Mouse (Mus musculus): ENCODE data around the gene Lrfn4.

- no peak for TF ChIP-seq CTCF (IDR thresholded peaks at IDR 0.05; ENCODE audit: control insufficient read depth, insufficient read depth, low read length)
- TF ChIP-seq POLR2A (IDR thresholded peaks at IDR 0.05; ENCODE audit: borderline replicate concordance, control insufficient read depth, low read depth, low read length) = no peak
Measured at GRCm38 (mm10) chr19:4587426-4587825, 28.0 kb downstream of the Lrfn4 start.
